9 mouse cellular contexts compared by ENCODE assay signal in genomic region chr4:130074761-130075515, GRCm38 (mm10). TPM values are rescaled to one million over a fixed set of nuclear protein-coding genes. Genes with fewer than 3 reads are reported as not detected.
A peak's percentile ranks its signal among the peaks of the same experiment; 100 is the strongest.
DNase-seq lines count a peak whose midpoint lies in the region; ATAC-seq and TF ChIP-seq lines count a peak whose summit lies in the region.
"Had no signal": no experiment of that assay in that cellular context is flagged by ENCODE, and none has a peak within 500 bp of the region (broad histone marks: within the 10 kb centered on the region; RNA-seq: fewer than 3 reads in every experiment).

No protein-coding gene starts in this region.

- TF ChIP-seq CTCF in lung, adult 2 months (IDR thresholded peaks at IDR 0.05; ENCODE audit: insufficient read depth, low read length) = no peak

- 73% methylated on average over 17 of the region's 17 CpGs for WGBS in forebrain, embryonic 10.5 days
- 73% methylated on average over 17 of the region's 17 CpGs for WGBS in forebrain, embryonic 13.5 days
- 48% methylated on average over 17 of the region's 17 CpGs for WGBS in lung, adult 2 months

- TF ChIP-seq POLR2A in lung, adult 2 months (IDR thresholded peaks at IDR 0.05; ENCODE audit: borderline replicate concordance, extremely low read depth, low read depth, low read length) = no peak

- 0 out of 2 replicates have a peak overlapping the region, but pooled peaks have one; percentile 30 for H3K27ac ChIP-seq in forebrain, embryonic 10.5 days
- H3K27ac ChIP-seq in forebrain, embryonic 13.5 days = no peak overlapping the region
- H3K27ac ChIP-seq: left cerebral cortex, adult 2 months had no signal

- H3K9me3 ChIP-seq in forebrain, embryonic 10.5 days = no peaks in the 10 kb centered on the region
- H3K9me3 ChIP-seq in forebrain, embryonic 13.5 days (replicated peaks) = no peaks in the 10 kb centered on the region

- no peak overlapping the region for H3K9ac ChIP-seq in forebrain, embryonic 13.5 days

- intact Hi-C loops in heart, postnatal 10 days (cut with DNase I) = no loop called here

- ATAC-seq in forebrain, embryonic 13.5 days = no peak
- peak; percentile 76 for ATAC-seq in megakaryocyte progenitor cell, adult 5-6 weeks (replicated peaks; ENCODE audit: poor library complexity)

- no peak for DNase-seq in forebrain, embryonic 10.5 days (ENCODE audit: extremely low spot score, low spot score)
- DNase-seq in lung, postnatal 36 days = peak; percentile 14
- DNase-seq in lung, adult 2 months = no peak
- peak; percentile 93 for DNase-seq in fibroblast of lung, adult 2 months (ENCODE audit: low read depth)
- DNase-seq in heart, postnatal 10 days = no peak
- DNase-seq in natural killer cell, adult 2 months (ENCODE audit: low spot score in 2 of 2) = no peak

- H3K4me2 ChIP-seq in forebrain, embryonic 13.5 days = no peak overlapping the region

- peaks cover 40% of the 10 kb centered on the region for H3K4me1 ChIP-seq in forebrain, embryonic 10.5 days
- peaks cover 41% of the 10 kb centered on the region for H3K4me1 ChIP-seq in forebrain, embryonic 13.5 days
- H3K4me1 ChIP-seq in lung, adult 2 months (ENCODE audit: control insufficient read depth, insufficient read depth, low read length) = no peaks in the 10 kb centered on the region

- H3K4me3 ChIP-seq in forebrain, embryonic 10.5 days = no peak overlapping the region
- H3K4me3 ChIP-seq in forebrain, embryonic 13.5 days = no peak overlapping the region
- no peak overlapping the region for H3K4me3 ChIP-seq in lung, adult 2 months (replicated peaks; ENCODE audit: extremely low read depth, low read depth, low read length)
- H3K4me3 ChIP-seq: left cerebral cortex, adult 2 months had no signal

- peaks cover 54% of the 10 kb centered on the region for H3K27me3 ChIP-seq in forebrain, embryonic 10.5 days (ENCODE audit: poor library complexity, severe bottlenecking)
- H3K27me3 ChIP-seq in forebrain, embryonic 13.5 days = peaks cover 25% of the 10 kb centered on the region

- H3K36me3 ChIP-seq in forebrain, embryonic 10.5 days (replicated peaks) = no peaks in the 10 kb centered on the region
- H3K36me3 ChIP-seq in forebrain, embryonic 13.5 days (ENCODE audit: poor library complexity, severe bottlenecking) = no peaks in the 10 kb centered on the region

RNA-seq across cellular contexts. Expression of gene Col16a1, which starts 27.3 kb away (rescaled TPM):
- polyA plus RNA-seq in forebrain, embryonic 10.5 days (2016; fragmentation: Nextera tagmentation; extraction: Ambion mirVana) = 2.3 and 2.4 TPM in 2 replicates
- 2.5 and 2.9 TPM in 2 replicates for polyA plus RNA-seq in forebrain, embryonic 13.5 days (2015; fragmentation: Nextera tagmentation; extraction: Ambion mirVana)
- polyA plus RNA-seq in lung, adult 2 months (2012; rRNA removed) = 27.9 and 31.8 TPM in 2 replicates
- total RNA-seq in megakaryocyte progenitor cell, adult 5-6 weeks (2015) = 0.24 and 1.1 TPM in 2 replicates
- total RNA-seq in megakaryocyte progenitor cell, adult 5-6 weeks (2017) = 0.17 and 0.84 TPM in 2 replicates
- total RNA-seq in heart, postnatal 10 days (2021) = 10 to 100 TPM; 24.6 to 25.4 TPM

RNA-seq across cellular contexts. Expression of gene Pef1, which starts 27.4 kb away (rescaled TPM):
- 69.8 and 70.4 TPM in 2 replicates for polyA plus RNA-seq in forebrain, embryonic 10.5 days (2016; fragmentation: Nextera tagmentation; extraction: Ambion mirVana)
- polyA plus RNA-seq in forebrain, embryonic 13.5 days (2015; fragmentation: Nextera tagmentation; extraction: Ambion mirVana) = 68.0 and 68.4 TPM in 2 replicates
- 106 and 118 TPM in 2 replicates for polyA plus RNA-seq in lung, adult 2 months (2012; rRNA removed)
- total RNA-seq in megakaryocyte progenitor cell, adult 5-6 weeks (2015) = 39.4 and 51.8 TPM in 2 replicates
- total RNA-seq in megakaryocyte progenitor cell, adult 5-6 weeks (2017) = 11.8 and 15.5 TPM in 2 replicates
- 10 to 100 TPM; 39.4 to 39.9 TPM for total RNA-seq in heart, postnatal 10 days (2021)

Comparison
In these comparisons a context has a peak if more than half of its experiments do, and no peak if none do; other contexts are left out.
1. DNase-seq: peak in lung, postnatal 36 days (single experiment) and fibroblast of lung, adult 2 months (single experiment); none in forebrain, embryonic 10.5 days (single experiment), lung, adult 2 months (single experiment), heart, postnatal 10 days (0 of 2) and natural killer cell, adult 2 months (0 of 2).